Mouse (Mus musculus) naive thymus-derived CD4-positive, alpha-beta T cell, adult 5 months (primary cell): ENCODE results near the gene Gm14412. TPM values are rescaled to one million over a fixed set of nuclear protein-coding genes. Genes with fewer than 3 reads are reported as not detected.

ENCODE experiments used
- polyA plus RNA-seq: library from polyadenylated mRNA; unstranded; fragments of 100-300 nt; shearing (Covaris generic); gene quantifications from one replicate; pipeline ENCODE4 v1.2.1, GENCODE M21; 2017

The Gm14412 gene
- not detected for polyA plus RNA-seq

DNA sequence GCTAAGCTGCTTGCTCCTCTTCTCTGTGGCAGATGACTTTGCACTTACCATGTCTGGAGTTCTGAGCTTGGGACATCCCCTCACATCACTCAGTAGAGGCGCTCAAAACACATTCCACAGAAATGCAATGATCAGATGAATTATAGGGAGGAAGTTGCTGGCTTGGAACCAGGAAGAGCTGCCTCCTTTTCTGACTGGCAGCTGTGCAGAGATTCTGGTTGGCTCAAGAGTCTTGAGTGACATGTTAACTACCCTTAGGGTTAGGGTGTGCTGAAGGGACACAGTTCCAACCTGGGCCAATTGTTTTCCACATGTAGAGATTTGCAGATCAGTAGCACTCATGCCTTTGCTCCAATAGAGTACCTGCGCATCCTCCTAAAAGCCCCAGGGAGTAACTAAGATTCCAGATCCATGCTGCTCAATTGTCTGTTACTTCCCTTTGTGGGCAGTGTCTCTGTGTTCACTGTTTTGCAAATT lies at the start of gene Gm14412:
Gene Gm14412, minus strand, starts transcription at position 51 of the 477 bp plus-strand sequence.

DNA sequence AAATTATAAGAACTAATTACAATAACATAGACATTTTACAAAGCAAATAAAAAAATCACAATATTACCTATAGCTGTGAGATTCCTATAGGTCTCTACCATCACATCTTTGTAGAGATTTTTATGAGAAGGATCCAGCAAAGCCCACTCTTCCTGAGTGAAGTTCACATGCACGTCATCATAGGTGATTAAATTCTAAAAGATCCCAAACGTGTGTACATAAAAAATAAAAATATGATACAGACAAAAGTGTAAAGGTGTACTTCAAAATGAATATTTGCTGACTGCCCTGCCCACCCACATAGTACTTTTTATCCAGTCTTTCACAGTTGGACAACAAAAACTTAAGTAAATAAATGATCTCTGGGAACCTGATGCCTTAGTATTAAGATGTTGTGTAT lies 57.2 kb downstream of the Gm14412 start, which contains the start of gene Gm14409:
Gene Gm14409, minus strand, starts transcription at position 101 of the 400 bp plus-strand sequence.

Other genes with a start within 250 kb of the Gm14412 start
- gene Gm14401, start 250.0 kb downstream of the Gm14412 start, polyA plus RNA-seq = not detected
- 3.5 TPM for gene Gm14410, start 117.9 kb downstream of the Gm14412 start, polyA plus RNA-seq
- gene Gm14409, start 57.3 kb downstream of the Gm14412 start, polyA plus RNA-seq = not detected
- gene Gm14418, start 74.0 kb upstream of the Gm14412 start, polyA plus RNA-seq = not detected
- gene Zfp970, start 140.4 kb upstream of the Gm14412 start, polyA plus RNA-seq = 6.5 TPM
- not detected for gene Gm14403, start 173.9 kb upstream of the Gm14412 start, polyA plus RNA-seq